Mouse (Mus musculus) adrenal gland, postnatal 10 days (tissue): ENCODE measurements around the gene Armc9. TPM values are rescaled to one million over a fixed set of nuclear protein-coding genes. Genes with fewer than 3 reads are reported as not detected.

Experiments
- DNase-seq: peaks from one replicate; pipeline ENCODE4 v3.0.0; 2021; ENCODE audit warnings: mixed read lengths
- total RNA-seq, 2 experiments: library from RNA; stranded (reverse); gene quantifications; 2 replicates each; pipeline ENCODE4 v1.2.3; 2021

The Armc9 gene
- total RNA-seq, 2 experiments from 2014 or later = 7.9 to 10.9 TPM

- peak; percentile 39 for DNase-seq
Observed at GRCm38 (mm10) chr1:86281781-86282536, 127.4 kb downstream of the Armc9 start.

DNA sequence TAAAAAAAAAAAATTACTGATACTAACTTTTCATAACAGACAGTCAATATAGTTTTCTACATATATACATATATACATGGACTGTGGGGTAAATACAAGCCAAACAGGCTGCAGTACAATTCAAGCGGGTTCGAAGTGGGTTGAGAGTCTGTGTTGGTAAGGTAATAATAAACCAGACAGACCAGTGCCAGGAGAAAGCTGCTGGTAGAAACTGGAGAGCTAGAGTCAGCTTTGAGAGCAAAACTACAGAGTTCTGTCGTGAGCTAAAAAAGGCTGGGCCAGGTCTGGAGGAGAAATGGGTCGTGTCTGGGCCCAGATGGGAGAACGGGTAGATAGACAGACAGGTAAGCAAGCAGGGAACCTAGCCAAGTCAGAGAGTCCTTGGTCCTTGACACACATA, 129.5 kb downstream of the Armc9 start:
- DNase-seq = no peak

- no peak for DNase-seq
Observed at GRCm38 (mm10) chr1:86285295-86285694, 130.7 kb downstream of the Armc9 start.

DNA sequence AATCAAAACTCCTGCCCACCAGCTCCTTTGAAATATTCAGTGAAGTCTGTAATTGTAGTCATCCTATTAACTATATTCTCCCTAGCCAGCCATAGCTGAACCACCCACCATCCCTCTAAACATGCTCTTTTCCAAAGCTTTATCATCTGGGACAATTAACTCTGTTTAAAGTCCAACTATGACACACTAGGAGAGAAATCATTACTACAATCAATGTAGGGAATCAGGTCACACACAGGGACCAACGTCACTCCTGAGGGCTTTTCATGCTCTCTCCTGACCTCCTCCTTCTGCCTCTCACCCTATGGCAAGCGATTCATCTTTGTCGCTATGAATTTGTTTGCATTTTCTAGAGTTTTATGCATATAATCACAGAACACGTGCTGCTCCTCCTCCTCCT, 132.9 kb downstream of the Armc9 start:
- DNase-seq = no peak

GRCm38 (mm10) chr1:86290452-86290851, 135.9 kb downstream of the Armc9 start:
- no peak for DNase-seq

DNA sequence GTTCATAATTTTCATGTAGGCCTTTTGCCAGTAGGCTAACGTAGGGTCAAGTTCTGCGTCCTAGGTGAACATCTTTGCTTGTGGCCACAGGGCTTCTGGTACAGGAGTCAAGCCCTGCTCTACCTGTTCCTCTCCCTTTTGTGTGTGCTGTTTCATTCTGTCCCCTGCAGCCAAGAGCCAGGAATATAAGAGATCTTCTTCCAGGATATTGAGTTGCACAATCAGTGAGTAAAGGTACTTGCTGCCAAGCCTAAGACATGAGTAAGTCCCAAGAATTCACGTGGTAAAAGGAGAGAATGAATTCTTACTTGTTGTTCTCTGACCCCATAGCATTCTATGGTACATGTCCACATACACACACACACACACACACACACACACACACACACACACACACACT, 138.5 kb downstream of the Armc9 start:
- DNase-seq = no peak

DNA sequence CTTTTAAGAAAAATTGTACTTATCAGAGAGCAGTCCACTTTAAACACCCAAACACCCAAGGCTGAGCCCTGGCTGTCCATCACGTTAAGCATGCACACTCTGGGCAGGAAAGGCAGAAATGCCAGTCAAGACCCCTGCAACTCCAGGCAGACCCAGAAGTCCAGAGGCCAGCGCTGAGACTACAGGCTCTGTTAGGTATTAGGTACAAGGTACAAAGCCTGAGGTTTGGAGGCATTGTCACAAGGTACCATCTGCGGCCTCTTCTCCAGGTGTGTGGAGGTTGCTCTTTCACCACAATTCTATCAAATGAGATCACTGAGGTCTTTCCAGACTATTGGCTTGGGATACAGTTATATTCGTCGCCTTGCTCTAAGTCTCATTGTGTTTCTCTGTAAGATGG, 139.3 kb downstream of the Armc9 start:
- no peak for DNase-seq

- DNase-seq = no peak
Observed at GRCm38 (mm10) chr1:86294472-86294871, 139.9 kb downstream of the Armc9 start.

GRCm38 (mm10) chr1:86300093-86300492, 145.5 kb downstream of the Armc9 start:
- no peak for DNase-seq

GRCm38 (mm10) chr1:86300731-86301130, 146.2 kb downstream of the Armc9 start:
- DNase-seq = no peak

GRCm38 (mm10) chr1:86301221-86302091, 146.9 kb downstream of the Armc9 start:
- DNase-seq = no peak

GRCm38 (mm10) chr1:86302532-86302931, 148.0 kb downstream of the Armc9 start, which contains the start of gene B3gnt7:
TSS of gene B3gnt7 (plus strand) at chr1:86302832.
- DNase-seq = no peak

DNA sequence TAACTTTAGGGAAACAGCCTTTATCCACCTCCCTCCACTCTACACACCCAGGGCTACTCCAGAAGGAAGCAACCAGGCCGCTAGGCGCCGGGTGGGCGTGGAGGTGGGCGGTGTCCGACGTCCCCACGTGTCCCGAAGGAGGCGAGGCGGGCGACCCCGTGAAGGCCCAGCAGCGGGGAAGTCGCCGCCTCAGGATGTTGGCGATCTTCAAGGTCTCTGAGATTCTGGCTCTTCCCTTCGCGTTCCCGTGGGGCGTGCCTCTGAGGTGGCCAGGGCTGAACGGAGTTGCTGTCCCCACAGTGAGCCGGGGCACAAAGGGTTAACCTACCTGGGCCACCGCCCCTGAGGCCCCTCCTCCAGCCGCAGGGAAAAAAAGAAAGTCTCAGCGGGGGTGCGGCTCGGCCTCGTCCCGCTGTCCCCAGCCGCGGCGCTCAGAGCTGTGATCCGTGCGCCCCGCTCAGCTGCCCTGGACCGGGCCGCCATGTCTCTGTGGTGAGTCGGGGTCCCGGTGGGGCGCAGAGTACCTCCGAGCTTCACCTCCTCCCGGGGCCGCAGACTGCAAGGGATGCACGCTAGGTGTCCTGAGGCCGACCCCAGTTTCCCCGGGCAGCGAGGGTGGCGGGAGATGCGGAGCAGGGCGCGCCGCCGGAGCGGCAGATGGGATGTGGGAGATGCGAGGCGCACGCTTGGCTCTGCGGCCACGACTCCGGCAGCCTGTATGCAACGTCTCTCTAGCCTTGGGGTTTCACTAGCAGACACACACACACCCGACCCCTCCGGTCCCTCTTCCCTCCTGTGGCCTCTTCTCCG, 148.7 kb downstream of the Armc9 start:
- peak; percentile 70 for DNase-seq

- DNase-seq = no peak
Observed at GRCm38 (mm10) chr1:86303873-86304250, 149.3 kb downstream of the Armc9 start.

- no peak for DNase-seq
Observed at GRCm38 (mm10) chr1:86306686-86307085, 152.1 kb downstream of the Armc9 start.

GRCm38 (mm10) chr1:86307177-86307762, 152.7 kb downstream of the Armc9 start:
- DNase-seq = no peak

GRCm38 (mm10) chr1:86307871-86308641, 153.5 kb downstream of the Armc9 start:
- no peak for DNase-seq

- DNase-seq = no peak
Observed at GRCm38 (mm10) chr1:86309270-86309833, 154.8 kb downstream of the Armc9 start.

DNA sequence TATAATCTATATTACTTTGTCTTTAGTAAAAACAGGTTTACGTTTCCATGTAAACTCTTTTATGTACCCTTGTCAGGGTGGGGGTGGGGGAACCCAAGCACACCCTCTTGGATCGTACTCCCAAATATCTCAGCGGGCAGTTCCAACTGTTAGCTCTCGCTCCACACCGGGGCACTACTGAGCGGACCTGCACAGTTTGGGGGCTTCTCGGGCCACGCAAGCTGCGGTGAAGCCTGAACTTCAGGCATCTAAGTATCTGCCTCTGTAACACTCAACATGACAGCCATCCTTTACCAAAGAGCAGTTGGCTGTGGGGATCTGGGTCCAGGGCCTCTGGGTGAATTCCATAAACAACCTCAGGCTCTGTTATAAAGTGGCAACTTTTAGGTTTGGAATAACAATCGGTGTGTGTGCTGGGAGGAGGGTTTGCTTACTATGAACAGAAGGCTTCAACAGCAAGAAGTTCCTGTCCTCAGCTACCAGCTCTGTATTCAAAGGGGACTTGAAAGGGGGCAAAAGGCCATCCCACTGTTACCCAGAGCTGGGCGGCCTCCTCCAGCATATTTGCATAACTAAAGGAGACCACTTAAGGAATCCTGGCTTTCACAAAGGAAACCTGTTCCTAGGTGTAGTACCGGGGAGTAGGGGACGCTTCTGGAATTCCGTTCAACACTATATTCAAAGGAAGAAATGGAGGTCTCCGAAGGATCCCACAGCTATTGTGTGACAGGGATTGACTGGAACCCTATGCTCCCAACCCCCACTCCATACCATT, 156.1 kb downstream of the Armc9 start:
- no peak for DNase-seq

DNA sequence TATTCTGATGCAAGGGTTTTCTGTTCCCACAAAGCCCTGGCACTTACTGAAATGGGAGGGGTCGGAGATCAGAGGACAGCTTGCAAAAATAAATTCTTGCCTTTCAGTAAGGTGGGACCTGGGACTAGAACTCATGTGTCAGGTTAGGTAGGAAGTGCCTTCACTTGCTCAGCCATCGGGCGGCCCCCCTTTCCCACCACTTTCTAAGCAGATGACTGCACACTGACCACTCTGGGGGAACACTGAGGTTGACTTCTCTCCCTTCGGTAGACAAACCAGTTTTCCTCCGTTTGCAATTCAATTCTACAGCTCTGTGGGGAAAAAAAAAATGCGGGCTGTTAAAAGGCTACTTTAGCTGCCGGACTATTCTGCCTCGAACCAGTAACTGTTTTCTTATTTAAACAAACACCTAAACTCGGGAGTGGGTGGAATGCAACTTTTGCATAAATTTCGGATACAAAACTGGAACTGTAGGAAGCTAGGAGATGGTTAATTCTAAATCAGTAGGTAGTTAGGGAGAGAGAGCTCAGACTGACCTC, 157.0 kb downstream of the Armc9 start:
- no peak for DNase-seq
